Mouse (Mus musculus) frontal cortex, postnatal 10 days (tissue): Measurements from ENCODE around the gene Hist2h2aa2.
A peak's percentile ranks its signal among the peaks of the same experiment; 100 is the strongest.
"Not testable (repeated sequence)": the region's sequence is repeated elsewhere in the genome, so short reads cannot be mapped to it uniquely, and the experiment has no call there.

Experiments
- DNase-seq, 2 experiments: peaks; one replicate each; pipeline ENCODE4 v3.0.0; 2022; ENCODE audit warnings: low spot score in 2 of 2, mixed read lengths in 1 of 2

Gene Hist2h2aa2

GRCm38 (mm10) chr3:96239949-96240798 lies at the start of gene Hist2h2aa2:
Gene Hist2h2aa2 (minus strand): TSS chr3:96240276.
- DNase-seq = peak; percentile 90 to 95

- no peak for DNase-seq
Measured at GRCm38 (mm10) chr3:96289201-96289600, 49.1 kb upstream of the Hist2h2aa2 start.

DNA sequence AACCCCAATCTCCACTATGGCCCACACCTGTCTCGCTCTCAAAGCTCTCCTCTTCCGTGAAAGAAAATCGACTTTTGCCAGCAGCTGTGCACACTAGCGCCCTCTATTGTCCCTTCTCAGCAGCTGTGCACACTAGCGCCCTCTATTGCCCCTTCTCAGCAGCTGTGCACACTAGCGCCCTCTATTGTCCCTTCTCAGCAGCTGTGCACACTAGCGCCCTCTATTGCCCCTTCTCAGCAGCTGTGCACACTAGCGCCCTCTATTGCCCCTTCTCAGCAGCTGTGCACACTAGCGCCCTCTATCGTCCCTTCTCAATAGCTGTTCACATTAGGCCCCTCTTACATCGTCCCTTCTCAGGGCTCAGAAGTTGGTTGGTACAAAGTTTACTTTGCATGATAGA lies 47.3 kb upstream of the Hist2h2aa2 start:
- not testable (repeated sequence) for DNase-seq

- no peak for DNase-seq
Measured at GRCm38 (mm10) chr3:96284457-96284856, 44.4 kb upstream of the Hist2h2aa2 start.

- no peak for DNase-seq
Measured at GRCm38 (mm10) chr3:96280660-96281059, 40.6 kb upstream of the Hist2h2aa2 start.

DNA sequence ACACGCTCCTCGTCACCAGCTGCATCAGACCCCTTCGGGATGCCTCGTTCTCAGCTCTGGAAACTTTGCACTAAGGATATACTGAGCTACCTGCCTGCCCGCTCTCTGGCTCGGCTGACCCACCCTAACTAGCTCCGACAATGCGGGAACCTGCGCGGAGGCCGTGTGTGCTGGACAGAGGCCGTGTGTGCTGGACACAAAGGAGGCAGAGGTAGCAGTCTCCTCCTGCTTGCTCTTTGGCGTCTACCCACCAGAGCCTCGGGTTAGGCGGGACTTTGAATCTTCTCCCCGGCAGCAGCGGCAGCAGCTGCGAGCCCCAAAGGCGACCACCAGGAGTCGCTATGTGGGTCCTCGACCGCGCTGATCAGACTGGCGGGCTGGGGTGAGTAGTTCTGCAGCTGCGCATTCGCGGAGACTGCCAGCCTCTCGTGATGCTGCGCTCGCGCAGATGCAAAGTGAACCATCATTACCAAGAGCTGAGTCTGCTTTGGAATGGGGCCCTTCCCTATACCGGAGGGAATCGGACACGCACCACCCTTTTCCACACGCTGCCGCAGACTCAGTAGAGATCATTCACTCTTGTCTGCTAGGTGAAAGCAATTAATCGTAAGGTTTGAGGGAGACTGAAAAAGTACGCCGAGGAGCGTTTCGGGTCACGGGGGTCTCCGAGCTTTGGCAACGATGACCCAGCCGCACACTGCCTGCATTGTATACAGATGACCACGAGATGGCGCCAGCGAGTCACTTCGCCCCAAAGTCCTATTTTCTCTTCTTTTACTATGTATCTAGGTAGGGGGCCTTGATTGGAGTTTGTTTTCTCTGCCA lies 37.9 kb upstream of the Hist2h2aa2 start:
- peak; percentile 92 for DNase-seq

DNA sequence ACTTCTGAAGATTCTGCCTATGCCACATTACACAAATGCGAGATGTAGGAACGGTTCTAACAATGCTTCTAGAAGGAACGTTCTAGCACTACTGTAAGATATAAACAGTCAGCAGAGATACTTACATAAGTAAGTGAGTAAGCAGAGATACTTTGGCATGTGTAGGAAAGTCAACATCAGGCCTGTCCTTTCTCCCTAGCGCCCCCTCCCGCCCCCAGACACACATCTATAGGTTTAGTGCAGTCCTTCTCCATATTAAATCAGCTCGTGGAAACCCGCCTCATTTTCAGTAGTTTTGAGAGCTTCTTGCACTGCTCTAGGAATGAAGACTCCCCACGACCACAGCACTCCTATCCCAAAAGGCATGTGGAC lies 37.3 kb upstream of the Hist2h2aa2 start:
- peak in 1 of 2 experiments; percentile 56 for DNase-seq

GRCm38 (mm10) chr3:96273591-96274465 lies 33.8 kb upstream of the Hist2h2aa2 start:
- DNase-seq = no peak

DNA sequence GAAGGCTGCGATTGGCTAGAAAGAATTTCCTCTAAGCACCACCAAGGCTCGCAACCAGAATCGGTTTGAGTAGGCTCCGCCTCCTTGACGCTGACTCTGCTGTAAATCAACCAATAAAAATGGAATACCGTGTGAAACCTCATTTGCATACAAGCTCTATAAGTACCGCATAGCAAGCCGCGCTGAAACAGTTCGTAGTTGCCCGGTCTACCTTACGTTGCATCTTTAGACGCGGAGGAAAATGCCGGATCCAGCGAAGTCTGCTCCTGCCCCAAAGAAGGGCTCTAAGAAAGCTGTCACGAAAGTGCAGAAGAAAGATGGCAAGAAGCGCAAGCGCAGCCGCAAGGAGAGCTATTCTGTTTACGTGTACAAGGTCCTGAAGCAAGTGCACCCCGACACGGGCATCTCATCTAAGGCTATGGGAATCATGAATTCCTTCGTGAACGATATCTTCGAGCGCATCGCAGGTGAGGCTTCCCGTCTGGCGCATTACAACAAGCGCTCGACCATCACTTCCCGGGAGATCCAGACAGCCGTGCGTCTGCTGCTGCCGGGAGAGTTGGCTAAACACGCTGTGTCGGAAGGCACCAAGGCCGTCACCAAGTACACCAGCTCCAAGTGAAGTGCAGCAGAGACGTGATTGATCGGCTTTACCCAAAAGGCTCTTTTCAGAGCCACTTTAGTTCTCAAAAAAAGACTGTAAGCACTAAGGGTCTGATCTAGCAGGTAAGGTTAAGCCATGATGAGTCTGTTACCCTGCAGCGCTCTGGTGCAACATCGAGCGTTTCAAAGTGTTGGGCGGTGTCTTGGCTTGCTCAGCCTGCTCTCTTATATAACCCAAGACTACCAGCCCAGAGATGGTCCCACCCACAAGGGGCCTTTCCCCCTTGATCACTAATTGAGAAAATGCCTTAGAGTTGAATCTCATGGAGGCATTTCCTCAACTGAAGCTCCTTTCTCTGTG lies 29.7 kb upstream of the Hist2h2aa2 start, which contains the start of gene Hist2h2bb:
Hist2h2bb (plus strand) TSS at position 242 of the 964 bp plus-strand sequence.
- DNase-seq = peak; percentile 91

GRCm38 (mm10) chr3:96268776-96269378 lies 28.8 kb upstream of the Hist2h2aa2 start:
- DNase-seq = not testable (repeated sequence)

- DNase-seq = peak; percentile 60 to 74
Measured at GRCm38 (mm10) chr3:96268051-96268775, 28.1 kb upstream of the Hist2h2aa2 start, which contains the start of gene Hist2h3b. Gene Hist2h3b (plus strand): TSS chr3:96268654.

DNA sequence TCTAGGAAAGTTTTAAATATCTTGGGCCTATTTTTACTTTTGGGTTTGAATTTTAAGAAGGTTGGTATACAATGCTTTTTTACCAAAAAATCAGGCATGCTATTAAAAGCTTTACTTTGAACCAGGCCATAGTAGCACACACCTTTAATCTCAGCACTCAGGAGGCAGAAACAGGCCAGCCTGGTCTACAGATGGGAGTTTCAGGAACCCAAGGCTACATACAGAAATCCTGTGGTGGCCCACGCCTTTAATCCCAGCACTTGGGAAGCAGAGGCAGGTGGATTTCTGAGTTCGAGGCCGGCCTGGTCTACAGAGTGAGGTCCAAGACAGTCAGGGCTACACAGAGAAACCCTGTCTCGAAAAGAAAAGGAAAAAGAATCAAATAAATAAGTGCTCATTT lies 27.5 kb upstream of the Hist2h2aa2 start:
- no peak for DNase-seq

DNA sequence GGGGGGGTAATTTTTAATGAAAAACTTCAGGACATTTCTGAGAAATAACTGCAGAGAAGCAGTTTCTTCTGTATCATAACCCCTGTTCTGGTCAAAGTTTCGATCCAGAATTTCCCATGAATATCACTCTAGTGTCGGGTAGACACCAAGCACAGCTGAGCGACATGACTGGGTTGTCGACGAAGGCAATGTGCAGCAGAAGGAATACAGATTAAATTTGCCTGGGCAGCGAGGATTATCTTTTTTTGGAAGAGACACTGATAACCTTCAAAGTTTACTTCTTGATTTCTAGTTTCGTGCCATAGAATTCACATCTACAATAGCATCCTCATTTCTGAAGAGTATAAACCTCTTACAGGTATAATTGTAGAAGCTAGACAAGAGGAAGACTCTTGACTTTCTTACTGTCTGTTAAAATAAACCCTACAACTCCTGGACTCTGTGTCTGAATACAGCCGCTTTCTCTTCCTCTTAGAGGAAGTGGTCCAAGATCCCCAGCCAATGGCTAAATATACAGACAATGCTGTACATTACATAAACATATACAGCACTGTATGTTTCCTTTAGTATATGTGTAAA lies 26.1 kb upstream of the Hist2h2aa2 start:
- DNase-seq = no peak

DNA sequence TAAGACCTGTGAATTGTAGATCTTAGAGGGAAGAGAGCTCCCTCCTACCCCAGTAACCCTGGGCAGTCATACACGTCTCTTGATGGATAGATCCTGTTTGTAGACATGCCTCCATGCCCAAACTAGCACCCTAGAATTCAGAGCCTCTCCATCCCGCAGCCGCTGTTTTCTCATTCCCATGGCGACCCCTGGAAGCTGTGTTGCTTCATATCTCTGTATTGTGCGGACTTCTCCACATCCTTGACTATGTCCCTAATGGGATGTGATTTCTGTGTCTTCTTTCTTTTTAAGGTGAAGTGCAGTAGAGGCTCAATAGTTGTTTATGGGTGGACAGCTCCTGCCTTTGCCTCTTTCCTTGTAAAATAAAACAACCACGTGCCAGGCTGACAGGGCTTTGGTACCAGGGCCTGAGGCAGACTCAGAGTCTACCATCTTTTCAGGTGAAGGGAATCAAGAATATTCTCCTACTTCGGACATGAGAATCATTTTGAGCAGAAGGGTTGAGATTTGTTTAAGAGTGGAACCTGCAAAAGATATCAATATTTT lies 24.4 kb upstream of the Hist2h2aa2 start:
- DNase-seq = no peak

DNA sequence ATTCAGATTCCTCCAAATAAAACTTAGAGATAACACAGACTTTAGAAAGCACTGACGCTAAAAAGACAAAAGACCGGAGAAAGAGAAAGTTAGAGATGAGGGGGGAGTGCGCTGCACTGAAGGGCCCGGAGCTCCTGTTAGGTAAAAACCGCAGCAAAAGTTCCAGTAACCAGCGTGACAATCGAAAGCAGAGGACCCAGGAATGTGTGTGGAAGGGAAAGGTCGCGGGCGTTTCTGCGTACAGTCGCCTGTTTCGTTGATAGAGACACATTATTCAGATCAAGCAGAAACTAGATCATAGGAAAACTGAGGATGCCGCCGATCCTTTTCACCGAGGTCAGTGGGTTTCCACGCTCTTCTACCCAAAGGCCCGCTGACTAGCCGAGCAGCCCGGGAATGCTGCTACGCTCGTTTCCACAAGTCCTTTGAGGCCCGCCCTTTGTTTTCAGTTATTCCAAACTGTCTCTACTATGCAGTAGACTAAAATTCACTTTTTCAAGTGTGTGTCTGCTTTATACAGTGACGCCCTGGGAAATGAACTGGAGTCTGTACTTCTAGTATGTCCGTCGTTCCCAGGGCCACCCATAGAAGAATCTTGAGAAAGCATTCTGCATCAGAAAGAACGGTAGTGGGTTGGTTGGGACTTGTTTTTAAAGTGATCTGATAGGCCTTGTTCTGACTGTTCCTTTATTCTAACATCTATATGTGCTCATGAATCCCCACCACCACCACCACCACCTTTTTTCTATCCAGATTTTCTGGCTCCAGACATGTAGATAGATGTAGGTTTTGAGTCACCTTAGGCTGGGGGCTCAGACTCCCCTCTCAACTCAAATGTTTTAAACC lies 23.7 kb upstream of the Hist2h2aa2 start:
- peak in 1 of 2 experiments; percentile 32 for DNase-seq

- peak; percentile 95 for DNase-seq
Measured at GRCm38 (mm10) chr3:96262979-96263550, 23.0 kb upstream of the Hist2h2aa2 start, which contains the start of gene Hist2h4. Gene Hist2h4 (minus strand): TSS chr3:96263311.
